Mouse (Mus musculus) WW6 (cell line): Measurements from ENCODE around the gene Gm12790.
"Not testable (repeated sequence)": the region's sequence is repeated elsewhere in the genome, so short reads cannot be mapped to it uniquely, and the experiment has no call there.

Source experiments
- DNase-seq: peaks from one replicate; pipeline ENCODE4 v3.0.0-alpha.2; 2013; ENCODE audit warnings: low read depth, low spot score

Gene Gm12790

GRCm38 (mm10) chr4:101980949-101981348, at the start of gene Gm12790:
Gene Gm12790 (minus strand): TSS chr4:101981049.
- not testable (repeated sequence) for DNase-seq

- no peak for DNase-seq
These were observed 45.8 kb upstream of the Gm12790 start for GRCm38 (mm10) chr4:102026619-102027018.

GRCm38 (mm10) chr4:101998267-101998922, 17.5 kb upstream of the Gm12790 start:
- DNase-seq, result peak; percentile 45

GRCm38 (mm10) chr4:101997426-101997825, 16.6 kb upstream of the Gm12790 start:
- no peak for DNase-seq

- DNase-seq, result not testable (repeated sequence)
These were observed 5.5 kb upstream of the Gm12790 start, which contains the start of gene Gm12789 for GRCm38 (mm10) chr4:101986326-101986725. Gene Gm12789 (plus strand): TSS chr4:101986626.

- DNase-seq, result no peak
These were observed 4.8 kb upstream of the Gm12790 start for GRCm38 (mm10) chr4:101985678-101986077.

GRCm38 (mm10) chr4:101940107-101940506, 40.7 kb downstream of the Gm12790 start, which contains the start of gene Gm12794:
Gene Gm12794 (plus strand): TSS chr4:101940407.
- DNase-seq, result not testable (repeated sequence)
